In the genomic region with DNA sequence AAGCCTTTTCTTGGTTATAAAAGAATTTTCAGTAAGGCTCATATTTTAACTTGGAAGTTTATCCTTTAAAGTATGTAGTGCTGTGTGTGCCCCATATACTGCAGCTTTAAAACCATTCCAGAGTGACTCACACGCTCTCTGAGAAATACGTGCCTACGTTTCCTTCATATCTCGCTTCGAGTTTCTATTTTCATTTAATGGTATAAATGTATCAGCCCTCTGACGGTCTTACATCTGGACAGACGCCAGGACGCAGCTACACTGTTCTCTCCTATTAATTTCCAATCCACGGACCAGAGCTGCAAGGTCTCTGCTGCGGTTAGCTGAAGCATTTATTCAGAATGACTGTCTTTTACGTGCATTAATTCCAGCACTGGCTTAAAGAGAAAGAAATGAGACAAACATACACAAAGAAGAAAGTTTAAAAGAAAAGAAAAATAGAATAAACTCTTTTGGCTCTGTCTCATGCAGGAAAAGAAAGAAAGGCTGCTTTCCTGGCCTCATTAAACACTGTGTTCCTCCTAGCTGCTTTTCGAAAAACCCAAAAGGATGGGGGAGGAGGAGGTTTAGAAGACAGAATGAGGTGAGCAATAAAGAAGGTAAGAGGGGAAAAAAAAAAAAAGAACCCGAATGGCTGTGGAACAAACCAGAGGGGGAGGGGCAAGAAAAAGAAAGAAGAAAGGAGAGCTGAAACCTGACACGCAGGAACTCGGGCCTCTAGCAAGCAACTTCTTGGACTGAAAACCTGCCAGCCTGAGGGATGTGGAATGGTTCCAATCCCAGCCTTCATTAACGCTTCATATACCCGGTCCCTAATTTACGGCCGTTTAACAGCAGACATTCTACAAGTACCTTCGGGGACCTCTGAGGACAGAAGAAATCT, we compare ENCODE assay signal across 8 mouse cellular contexts. TPM values are rescaled to one million over a fixed set of nuclear protein-coding genes. Genes with fewer than 3 reads are reported as not detected.
DNase-seq lines count a peak whose midpoint lies in the region; ATAC-seq and TF ChIP-seq lines count a peak whose summit lies in the region.

No protein-coding gene starts in this region.

- H3K9me3 ChIP-seq in lung, embryonic 14.5 days (ENCODE audit: low read depth, low read length): no peaks in the 10 kb centered on the region
- no peaks in the 10 kb centered on the region for H3K9me3 ChIP-seq in forebrain, embryonic 14.5 days (replicated peaks; ENCODE audit: control insufficient read depth, low read length)
- H3K9me3 ChIP-seq in intestine, postnatal 0 days (ENCODE audit: control insufficient read depth): no peaks in the 10 kb centered on the region

- peak; percentile 62; the same call in 1 of the 2 replicates for ATAC-seq in lung, embryonic 14.5 days (ENCODE audit: insufficient read depth)
- peak; percentile 77 for ATAC-seq in forebrain, embryonic 14.5 days
- no peak for ATAC-seq in intestine, postnatal 0 days
- no peak for ATAC-seq in CD4-positive, CD25-positive, alpha-beta regulatory T cell, adult 4 months

- no peak for TF ChIP-seq POLR2A in lung, adult 2 months (IDR thresholded peaks at IDR 0.05; ENCODE audit: borderline replicate concordance, extremely low read depth, low read depth, low read length)
- no peak for TF ChIP-seq POLR2A in brain, embryonic 14.5 days (IDR thresholded peaks at IDR 0.05; ENCODE audit: borderline replicate concordance, extremely low read depth, insufficient read depth, insufficient read length, poor library complexity, severe bottlenecking)

- no peaks in the 10 kb centered on the region for H3K27me3 ChIP-seq in lung, embryonic 14.5 days (ENCODE audit: insufficient read depth, low read length)
- no peaks in the 10 kb centered on the region for H3K27me3 ChIP-seq in forebrain, embryonic 14.5 days (replicated peaks; ENCODE audit: control insufficient read depth, insufficient read depth, low read length)
- no peaks in the 10 kb centered on the region for H3K27me3 ChIP-seq in intestine, postnatal 0 days (replicated peaks; ENCODE audit: control insufficient read depth, insufficient read depth, low read length)

- TF ChIP-seq CTCF in lung, embryonic 14.5 days (IDR thresholded peaks at IDR 0.05; ENCODE audit: low read depth): no peak
- no peak for TF ChIP-seq CTCF in lung, adult 2 months (IDR thresholded peaks at IDR 0.05; ENCODE audit: insufficient read depth, low read length)
- TF ChIP-seq CTCF in brain, embryonic 14.5 days (IDR thresholded peaks at IDR 0.05; ENCODE audit: borderline replicate concordance, extremely low read depth, insufficient read depth, insufficient read length): no peak
- TF ChIP-seq CTCF in intestine, postnatal 0 days (IDR thresholded peaks at IDR 0.05; ENCODE audit: low read depth): no peak

- peak overlapping the region; percentile 41 for H3K4me2 ChIP-seq in lung, embryonic 14.5 days
- peak overlapping the region; percentile 34 for H3K4me2 ChIP-seq in forebrain, embryonic 14.5 days (ENCODE audit: low read length)
- H3K4me2 ChIP-seq in intestine, postnatal 0 days (replicated peaks; ENCODE audit: low read depth): peak overlapping the region; percentile 35

- peaks cover 38% of the 10 kb centered on the region; the same call in 1 of the 2 replicates for H3K4me1 ChIP-seq in lung, embryonic 14.5 days (ENCODE audit: insufficient read depth)
- peaks cover 14% of the 10 kb centered on the region for H3K4me1 ChIP-seq in lung, adult 2 months (ENCODE audit: control insufficient read depth, insufficient read depth, low read length)
- peaks cover 52% of the 10 kb centered on the region for H3K4me1 ChIP-seq in forebrain, embryonic 14.5 days (ENCODE audit: control insufficient read depth, insufficient read depth, low read length)
- no peaks in the 10 kb centered on the region for H3K4me1 ChIP-seq in intestine, postnatal 0 days (replicated peaks; ENCODE audit: control insufficient read depth, insufficient read depth, low read length)

- no peak overlapping the region for H3K4me3 ChIP-seq in lung, embryonic 14.5 days (ENCODE audit: low read depth, low read length)
- H3K4me3 ChIP-seq in lung, adult 2 months (replicated peaks; ENCODE audit: extremely low read depth, low read depth, low read length): no peak overlapping the region
- no peak overlapping the region for H3K4me3 ChIP-seq in forebrain, embryonic 14.5 days (ENCODE audit: low read depth, low read length)
- no peak overlapping the region; the same call in 1 of the 2 replicates for H3K4me3 ChIP-seq in intestine, postnatal 0 days (ENCODE audit: low read depth, low read length)

- H3K9ac ChIP-seq in lung, embryonic 14.5 days: no peak overlapping the region
- no peak overlapping the region for H3K9ac ChIP-seq in forebrain, embryonic 14.5 days (ENCODE audit: low read length)
- H3K9ac ChIP-seq in intestine, postnatal 0 days (ENCODE audit: low read depth, low read length): no peak overlapping the region

- DNase-seq in lung, embryonic 14.5 days: peak; percentile 87
- no peak for DNase-seq in lung, adult 2 months
- peak; percentile 97 for DNase-seq in brain, embryonic 14.5 days (ENCODE audit: low read depth)
- peak; percentile 95 for DNase-seq in forebrain, embryonic 14.5 days (ENCODE audit: low spot score)
- peak; percentile 67 for DNase-seq in lung, postnatal 10 days
- no peak for DNase-seq in T-cell, adult 2 months (ENCODE audit: low spot score)

- peaks cover 33% of the 10 kb centered on the region; the same call in 1 of the 2 replicates for H3K36me3 ChIP-seq in lung, embryonic 14.5 days (ENCODE audit: insufficient read depth)
- peaks cover 6% of the 10 kb centered on the region for H3K36me3 ChIP-seq in forebrain, embryonic 14.5 days (ENCODE audit: control insufficient read depth, insufficient read depth, low read length)
- no peaks in the 10 kb centered on the region for H3K36me3 ChIP-seq in intestine, postnatal 0 days (ENCODE audit: control insufficient read depth, insufficient read depth)

- 13% methylated on average over 20 of the region's 20 CpGs for WGBS in lung, embryonic 14.5 days
- 31% methylated on average over 20 of the region's 20 CpGs for WGBS in lung, adult 2 months
- 4% methylated on average over 20 of the region's 20 CpGs for WGBS in forebrain, embryonic 14.5 days
- WGBS in intestine, postnatal 0 days: 35% methylated on average over 20 of the region's 20 CpGs

- H3K27ac ChIP-seq in lung, embryonic 14.5 days (ENCODE audit: low read depth): peak overlapping the region; percentile 77
- H3K27ac ChIP-seq in forebrain, embryonic 14.5 days (ENCODE audit: low read depth, low read length): peak overlapping the region; percentile 81
- no peak overlapping the region for H3K27ac ChIP-seq in intestine, postnatal 0 days (ENCODE audit: low read depth, low read length)

RNA-seq across cellular contexts. Expression of gene Pbx1, which starts 40.2 kb away (rescaled TPM):
- polyA plus RNA-seq in lung, embryonic 14.5 days (2014; fragmentation: Nextera tagmentation; extraction: Ambion mirVana): 48.8 TPM in 2 replicates
- polyA plus RNA-seq in lung, adult 2 months (2012; rRNA removed): 45.2 and 56.8 TPM in 2 replicates
- polyA plus RNA-seq in brain, embryonic 14.5 days (2012; rRNA removed): 137 and 141 TPM in 2 replicates
- 66.7 and 76.8 TPM in 2 replicates for polyA plus RNA-seq in forebrain, embryonic 14.5 days (2014; fragmentation: Nextera tagmentation; extraction: Ambion mirVana)
- 9.8 and 11.4 TPM in 2 replicates for polyA plus RNA-seq in intestine, postnatal 0 days (2015; fragmentation: Nextera tagmentation; extraction: Ambion mirVana)
- under 1 TPM; 0.11 to 0.27 TPM for polyA plus RNA-seq in CD4-positive, CD25-positive, alpha-beta regulatory T cell, adult 4 months (2017; shearing (Covaris generic))

Comparison
In these comparisons a context has a peak if more than half of its experiments do, and no peak if none do; other contexts are left out.
1. DNase-seq: peak in lung, embryonic 14.5 days (single experiment), brain, embryonic 14.5 days (single experiment), forebrain, embryonic 14.5 days (single experiment) and lung, postnatal 10 days (single experiment); none in lung, adult 2 months (single experiment) and T-cell, adult 2 months (single experiment).
2. ATAC-seq: peak in lung, embryonic 14.5 days (single experiment) and forebrain, embryonic 14.5 days (single experiment); none in intestine, postnatal 0 days (single experiment) and CD4-positive, CD25-positive, alpha-beta regulatory T cell, adult 4 months (single experiment).
3. Peak in every context shown above with its lines, with median percentiles within 50 percentile points of each other: H3K4me2 ChIP-seq.